Mouse (Mus musculus): Measurements from ENCODE around the gene Ak4. TPM values are rescaled to one million over a fixed set of nuclear protein-coding genes. Genes with fewer than 3 reads are reported as not detected.

The Ak4 gene
- polyA plus RNA-seq (2014; fragmentation: Nextera tagmentation; extraction: Ambion mirVana): 5.2 and 5.9 TPM in 2 replicates

DNA sequence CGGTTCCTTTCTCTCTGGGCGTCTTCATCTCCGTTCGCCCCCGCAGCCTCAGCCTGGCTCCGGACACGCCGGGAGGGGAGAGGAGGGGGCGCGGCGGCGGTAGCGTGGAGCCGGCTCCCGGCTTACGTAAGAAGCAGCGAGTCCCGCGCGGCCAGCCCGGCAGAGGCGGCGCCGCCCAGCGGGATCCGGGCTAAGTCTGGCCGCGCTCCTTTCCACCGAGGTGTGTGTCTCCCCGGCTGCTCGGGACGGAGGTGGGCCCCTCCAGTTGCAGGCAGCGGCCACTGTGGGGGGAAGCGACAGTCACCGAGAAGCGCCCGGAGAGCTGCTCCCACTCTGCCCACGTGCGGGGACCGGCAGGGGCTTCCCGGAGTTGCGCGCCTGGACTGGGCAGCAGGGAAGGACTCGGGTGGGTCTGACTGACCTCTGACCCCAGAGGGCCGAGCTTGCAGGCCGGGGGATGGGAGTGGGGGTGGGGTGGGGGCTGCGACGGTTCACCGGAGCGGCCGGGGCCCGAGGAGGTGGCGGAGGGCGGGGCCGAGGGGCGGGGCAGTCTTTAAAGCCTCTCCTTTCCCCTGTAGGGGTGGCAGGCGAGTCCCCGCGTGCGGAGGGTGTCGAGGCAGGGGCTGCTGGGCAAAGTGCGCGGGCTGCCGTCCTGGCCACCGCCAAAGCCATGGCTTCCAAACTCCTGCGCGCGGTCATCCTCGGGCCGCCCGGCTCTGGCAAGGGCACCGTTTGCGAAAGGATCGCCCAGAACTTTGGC lies at the start of gene Ak4:
TSS of gene Ak4 (plus strand) at position 127 of the 760 bp plus-strand sequence.
- H3K36me3 ChIP-seq (ENCODE audit: insufficient read depth): no peaks in the 10 kb centered on the region
- 0 out of 2 replicates have a peak, but pooled peaks cover 4% of the 10 kb centered on the region for H3K4me1 ChIP-seq (ENCODE audit: insufficient read depth)
- peak; percentile 75 for DNase-seq
- no peaks in the 10 kb centered on the region for H3K9me3 ChIP-seq (ENCODE audit: low read depth, low read length)
- WGBS: under 1% methylated on average over 58 of the region's 74 CpGs
- H3K9ac ChIP-seq: peak within 1 kb of the TSS; percentile 77
- H3K27ac ChIP-seq (ENCODE audit: low read depth): peak within 1 kb of the TSS; percentile 63; the same call in 1 of the 2 replicates
- 0 out of 2 replicates have a peak, but pooled peaks cover 6% of the 10 kb centered on the region for H3K27me3 ChIP-seq (ENCODE audit: insufficient read depth, low read length)
- peak within 1 kb of the TSS; percentile 73 for H3K4me3 ChIP-seq (ENCODE audit: low read depth, low read length)
- ATAC-seq (ENCODE audit: insufficient read depth): peak; percentile 87
- TF ChIP-seq CTCF (IDR thresholded peaks at IDR 0.05; ENCODE audit: low read depth): no peak
- peak within 1 kb of the TSS; percentile 96 for H3K4me2 ChIP-seq

DNA sequence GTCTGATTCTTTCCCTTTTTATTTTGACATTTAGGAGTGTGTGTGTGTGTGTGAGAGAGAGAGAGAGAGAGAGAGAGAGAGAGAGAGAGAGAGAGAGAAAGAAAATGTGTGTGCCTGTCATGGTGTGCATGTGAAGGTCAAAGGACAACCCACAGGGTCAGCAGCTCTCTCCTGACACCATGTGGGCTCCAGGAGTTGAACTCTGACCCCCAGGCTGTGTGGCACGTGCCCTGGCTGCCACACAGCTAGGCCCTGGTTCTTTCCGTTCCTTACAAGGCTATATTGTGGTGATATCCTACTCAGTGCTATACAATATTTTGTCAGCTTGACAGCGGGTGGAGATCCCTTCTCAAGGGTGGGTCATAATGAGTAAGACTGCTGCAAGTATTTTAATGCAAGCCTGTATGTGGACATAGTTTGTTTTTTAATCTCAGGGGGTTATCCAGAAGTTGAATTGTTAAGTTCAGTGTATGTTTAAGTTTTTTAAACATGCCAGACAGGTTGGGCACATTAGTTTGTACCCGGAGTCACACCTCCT lies 49.3 kb upstream of the Ak4 start:
- ATAC-seq (ENCODE audit: insufficient read depth): no peak
- WGBS: 57% methylated on average over 4 of the region's 4 CpGs
- no peaks in the 10 kb centered on the region for H3K4me1 ChIP-seq (ENCODE audit: insufficient read depth)
- no peaks in the 10 kb centered on the region for H3K27me3 ChIP-seq (ENCODE audit: insufficient read depth, low read length)
- H3K36me3 ChIP-seq (ENCODE audit: insufficient read depth): no peaks in the 10 kb centered on the region
- H3K27ac ChIP-seq (ENCODE audit: low read depth): no peak overlapping the region
- no peak for TF ChIP-seq CTCF (IDR thresholded peaks at IDR 0.05; ENCODE audit: low read depth)
- H3K9me3 ChIP-seq (ENCODE audit: low read depth, low read length): no peaks in the 10 kb centered on the region
- H3K9ac ChIP-seq: no peak overlapping the region
- H3K4me2 ChIP-seq: no peak overlapping the region
- DNase-seq: no peak
- no peak overlapping the region for H3K4me3 ChIP-seq (ENCODE audit: low read depth, low read length)

DNA sequence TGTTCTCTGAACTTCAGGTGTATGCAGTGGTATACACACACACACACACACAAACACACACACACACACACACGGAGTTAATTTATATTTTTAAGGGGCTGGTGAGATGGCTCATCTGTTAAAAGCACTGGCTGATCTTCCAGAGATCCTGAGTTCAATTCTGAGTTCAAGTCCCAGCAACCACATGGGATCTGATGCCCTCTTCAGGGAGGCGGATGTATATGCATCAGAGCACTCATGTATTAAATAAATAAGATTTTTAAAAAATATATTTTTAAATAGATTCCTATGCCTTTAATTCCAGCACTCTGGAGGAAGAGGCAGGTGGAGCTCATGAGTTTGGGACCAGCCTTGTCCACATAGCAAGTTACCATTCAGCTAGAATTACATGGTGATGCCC lies 46.8 kb upstream of the Ak4 start:
- no peak for ATAC-seq (ENCODE audit: insufficient read depth)
- Histone ChIP-seq H3K9ac (no peak overlapping the region), H3K4me3 (ENCODE audit: low read depth, low read length) (no peak overlapping the region), H3K4me2 (no peak overlapping the region), H3K27me3 (ENCODE audit: insufficient read depth, low read length) (no peaks in the 10 kb centered on the region), H3K9me3 (ENCODE audit: low read depth, low read length) (no peaks in the 10 kb centered on the region), H3K36me3 (ENCODE audit: insufficient read depth) (no peaks in the 10 kb centered on the region), H3K27ac (ENCODE audit: low read depth) (no peak overlapping the region), H3K4me1 (ENCODE audit: insufficient read depth) (no peaks in the 10 kb centered on the region)
- TF ChIP-seq CTCF (IDR thresholded peaks at IDR 0.05; ENCODE audit: low read depth): no peak
- DNase-seq: no peak
- 62% methylated on average over 2 of the region's 2 CpGs for WGBS

DNA sequence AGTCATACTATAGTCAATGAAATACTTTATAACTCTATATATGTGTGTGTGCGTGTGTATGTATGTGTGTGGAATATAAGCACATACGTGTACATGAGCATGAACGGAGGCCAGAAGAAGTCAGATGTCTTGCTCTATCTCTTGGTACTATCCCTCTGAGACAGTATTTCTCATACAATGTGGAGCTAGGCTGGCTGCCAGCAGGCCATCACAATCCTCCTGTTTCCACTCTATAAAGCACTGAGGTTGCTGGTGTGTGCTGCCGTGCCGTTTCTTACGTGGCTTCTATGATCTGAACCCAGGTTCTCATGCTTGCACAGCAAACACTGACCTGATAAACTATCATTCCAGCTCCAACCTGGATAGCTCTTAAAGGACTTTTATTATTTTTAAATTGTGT lies 46.3 kb upstream of the Ak4 start:
- DNase-seq (no peak), ATAC-seq (ENCODE audit: insufficient read depth) (no peak)
- H3K4me1 ChIP-seq (ENCODE audit: insufficient read depth): no peaks in the 10 kb centered on the region
- TF ChIP-seq CTCF (IDR thresholded peaks at IDR 0.05; ENCODE audit: low read depth): no peak
- H3K9ac ChIP-seq: no peak overlapping the region
- no peaks in the 10 kb centered on the region for H3K27me3 ChIP-seq (ENCODE audit: insufficient read depth, low read length)
- no peak overlapping the region for H3K27ac ChIP-seq (ENCODE audit: low read depth)
- H3K4me3 ChIP-seq (ENCODE audit: low read depth, low read length): no peak overlapping the region
- 81% methylated on average over 6 of the region's 6 CpGs for WGBS
- H3K36me3 ChIP-seq (ENCODE audit: insufficient read depth): no peaks in the 10 kb centered on the region
- no peaks in the 10 kb centered on the region for H3K9me3 ChIP-seq (ENCODE audit: low read depth, low read length)
- H3K4me2 ChIP-seq: no peak overlapping the region

DNA sequence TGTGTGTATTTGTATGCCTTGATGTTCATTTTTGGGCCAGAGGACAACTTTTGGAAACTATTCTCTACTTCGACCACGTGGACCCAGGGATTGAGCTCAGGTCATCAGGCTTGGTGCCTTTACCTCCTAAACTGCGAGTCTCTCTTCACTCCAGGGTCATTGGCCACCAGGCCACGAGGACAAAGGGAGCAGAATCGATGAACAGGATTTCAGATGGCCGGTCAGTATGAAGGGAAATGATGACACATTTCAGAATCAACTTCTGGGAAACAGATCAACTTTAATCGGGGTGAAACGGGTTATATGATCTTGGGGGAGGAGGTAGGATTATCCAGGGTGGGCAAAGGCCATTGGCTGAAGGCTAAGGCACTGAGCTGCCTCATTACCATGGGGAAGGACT lies 45.0 kb upstream of the Ak4 start:
- no peak overlapping the region for H3K4me3 ChIP-seq (ENCODE audit: low read depth, low read length)
- no peaks in the 10 kb centered on the region for H3K27me3 ChIP-seq (ENCODE audit: insufficient read depth, low read length)
- no peaks in the 10 kb centered on the region for H3K9me3 ChIP-seq (ENCODE audit: low read depth, low read length)
- H3K4me1 ChIP-seq (ENCODE audit: insufficient read depth): no peaks in the 10 kb centered on the region
- no peak overlapping the region for H3K9ac ChIP-seq
- ATAC-seq (ENCODE audit: insufficient read depth) (no peak), DNase-seq (no peak)
- H3K36me3 ChIP-seq (ENCODE audit: insufficient read depth): no peaks in the 10 kb centered on the region
- WGBS: 70% methylated on average over 8 of the region's 8 CpGs
- TF ChIP-seq CTCF (IDR thresholded peaks at IDR 0.05; ENCODE audit: low read depth): no peak
- no peak overlapping the region for H3K27ac ChIP-seq (ENCODE audit: low read depth)
- no peak overlapping the region for H3K4me2 ChIP-seq

DNA sequence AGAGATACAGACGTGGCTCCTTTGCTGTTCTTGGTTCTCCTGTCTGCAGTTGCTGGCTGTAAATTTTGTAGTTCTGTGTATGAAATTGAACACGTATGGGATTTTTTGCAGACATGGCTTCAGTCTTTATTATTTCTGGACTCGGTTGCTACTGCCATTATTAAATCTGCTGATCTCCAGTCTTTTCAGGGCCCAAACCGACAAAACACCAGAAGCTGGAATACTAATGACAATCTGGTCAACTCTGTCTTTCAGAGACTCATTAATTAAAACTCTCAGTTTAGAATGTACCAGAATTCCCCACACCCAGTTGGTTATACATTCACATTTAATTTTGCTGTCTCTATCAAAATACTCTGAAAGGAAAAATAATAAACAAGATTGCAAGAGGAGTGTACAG lies 42.2 kb upstream of the Ak4 start:
- ATAC-seq (ENCODE audit: insufficient read depth) (no peak), DNase-seq (no peak)
- no peak for TF ChIP-seq CTCF (IDR thresholded peaks at IDR 0.05; ENCODE audit: low read depth)
- no peaks in the 10 kb centered on the region for H3K9me3 ChIP-seq (ENCODE audit: low read depth, low read length)
- WGBS: 71% methylated on average over 4 of the region's 4 CpGs
- H3K27me3 ChIP-seq (ENCODE audit: insufficient read depth, low read length): no peaks in the 10 kb centered on the region
- H3K36me3 ChIP-seq (ENCODE audit: insufficient read depth): no peaks in the 10 kb centered on the region
- no peak overlapping the region for H3K4me3 ChIP-seq (ENCODE audit: low read depth, low read length)
- no peak overlapping the region for H3K9ac ChIP-seq
- H3K4me1 ChIP-seq (ENCODE audit: insufficient read depth): no peaks in the 10 kb centered on the region
- H3K27ac ChIP-seq (ENCODE audit: low read depth): no peak overlapping the region
- H3K4me2 ChIP-seq: no peak overlapping the region

DNA sequence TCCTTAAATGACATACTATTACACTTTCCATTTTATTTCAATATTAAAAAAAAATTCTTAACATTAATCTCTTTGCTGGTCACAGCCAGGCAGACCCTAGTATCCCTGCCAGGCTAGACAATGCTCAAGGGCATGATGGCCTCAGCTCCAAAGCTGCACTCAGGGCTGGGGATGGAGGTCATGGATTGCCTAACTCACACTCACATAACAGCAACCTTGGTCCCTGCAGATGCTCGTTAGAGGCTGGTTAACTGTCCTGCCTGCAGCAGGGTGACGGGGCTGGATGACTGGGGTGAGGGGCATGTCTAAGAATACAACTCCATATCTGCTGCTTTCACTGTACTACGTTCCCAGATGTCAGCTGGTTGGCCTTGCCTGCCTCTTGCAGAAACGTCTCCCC lies 40.8 kb upstream of the Ak4 start:
- no peaks in the 10 kb centered on the region for H3K27me3 ChIP-seq (ENCODE audit: insufficient read depth, low read length)
- no peak overlapping the region for H3K9ac ChIP-seq

More for the DNA sequence above, 40.8 kb upstream of the Ak4 start:
- no peak overlapping the region for H3K4me3 ChIP-seq (ENCODE audit: low read depth, low read length)
- ATAC-seq (ENCODE audit: insufficient read depth) (no peak), DNase-seq (no peak)
- H3K36me3 ChIP-seq (ENCODE audit: insufficient read depth): no peaks in the 10 kb centered on the region
- H3K27ac ChIP-seq (ENCODE audit: low read depth): no peak overlapping the region
- H3K4me1 ChIP-seq (ENCODE audit: insufficient read depth): no peaks in the 10 kb centered on the region
- no peak overlapping the region for H3K4me2 ChIP-seq
- H3K9me3 ChIP-seq (ENCODE audit: low read depth, low read length): no peaks in the 10 kb centered on the region
- 47% methylated on average over 4 of the region's 4 CpGs for WGBS
- TF ChIP-seq CTCF (IDR thresholded peaks at IDR 0.05; ENCODE audit: low read depth): no peak

Data from lung, embryonic 14.5 days (tissue).